Mouse (Mus musculus) thymus, adult 2 months (tissue): Measurements from ENCODE around the gene Csmd2. TPM values are rescaled to one million over a fixed set of nuclear protein-coding genes. Genes with fewer than 3 reads are reported as not detected.

Experiments used
- DNase-seq: peaks from one replicate; pipeline ENCODE4 v3.0.0; 2021
- H3K27ac ChIP-seq: fragments of 200-500 bp; 2 replicates; pipeline ENCODE4 v1.5.1; 2012; ENCODE audit warnings: low read length, control low read depth; ENCODE audit not compliant: control insufficient read depth, insufficient read depth
- H3K27me3 ChIP-seq: fragments of 200-500 bp; 2 replicates; pipeline ENCODE4 v1.6.1; 2012; ENCODE audit warnings: mild to moderate bottlenecking, low read length, moderate library complexity, mixed read lengths; ENCODE audit not compliant: control insufficient read depth, insufficient read depth
- H3K36me3 ChIP-seq: fragments of 200-500 bp; 2 replicates; pipeline ENCODE4 v1.6.1; 2012; ENCODE audit warnings: mild to moderate bottlenecking, low read length, moderate library complexity; ENCODE audit not compliant: control insufficient read depth, insufficient read depth
- H3K4me1 ChIP-seq: fragments of 200-500 bp; replicated peaks from 2 replicates; pipeline ENCODE4 v1.6.1; 2012; ENCODE audit warnings: low read length; ENCODE audit not compliant: control insufficient read depth, insufficient read depth
- H3K4me3 ChIP-seq: fragments of 200-500 bp; 2 replicates; pipeline ENCODE4 v1.5.1; 2012; ENCODE audit warnings: mild to moderate bottlenecking, low read length, control low read depth, moderate library complexity; ENCODE audit not compliant: control insufficient read depth, insufficient read depth
- CTCF ChIP-seq: fragments of 200-500 bp; IDR thresholded peaks from 2 replicates; pipeline ENCODE4 v1.5.1; 2012; ENCODE audit warnings: mild to moderate bottlenecking, control low read depth, low read length, moderate library complexity, borderline replicate concordance; ENCODE audit not compliant: control insufficient read depth, poor library complexity, insufficient read depth; ENCODE audit errors: extremely low read depth
- POLR2A ChIP-seq: fragments of 200-500 bp; IDR thresholded peaks from 2 replicates; pipeline ENCODE4 v1.6.1; 2012; ENCODE audit warnings: mild to moderate bottlenecking, low read length, control low read depth, moderate library complexity; ENCODE audit not compliant: control insufficient read depth, poor library complexity, insufficient read depth; ENCODE audit errors: extremely low read depth
- WGBS: fragments of 180-500 bp; shearing (Covaris S2); methylation state at CpG from one replicate; pipeline ENCODE4 v1.1.7; 2018; 5-methylcytosine and 5-hydroxymethylcytosine counted together
- polyA plus RNA-seq: library from polyadenylated mRNA; depleted of rRNA; stranded (reverse); fragments of >200 nt; gene quantifications from 2 replicates; pipeline ENCODE4 v1.2.3, GENCODE M21; 2012

The Csmd2 gene
- polyA plus RNA-seq, 1 experiment = 0.50 TPM

GRCm38 (mm10) chr4:128085096-128085495 is 97.4 kb downstream of the Csmd2 start:
- no peak for DNase-seq
- Histone ChIP-seq H3K36me3 (no peaks in the 10 kb centered on the region), H3K27ac (no peak overlapping the region), H3K27me3 (no peaks in the 10 kb centered on the region), H3K4me1 (no peaks in the 10 kb centered on the region), H3K4me3 (no peak overlapping the region)
- WGBS = 61% methylated on average over 8 of the region's 8 CpGs
- TF ChIP-seq CTCF (no peak), POLR2A (no peak)

- Histone ChIP-seq H3K4me1 (no peaks in the 10 kb centered on the region), H3K36me3 (no peaks in the 10 kb centered on the region), H3K27me3 (no peaks in the 10 kb centered on the region), H3K4me3 (no peak overlapping the region), H3K27ac (no peak overlapping the region)
- TF ChIP-seq CTCF (no peak), POLR2A (no peak)
- no peak for DNase-seq
- 84% methylated on average over 5 of the region's 5 CpGs for WGBS
Measured at GRCm38 (mm10) chr4:128087147-128087606, 99.5 kb downstream of the Csmd2 start.

- Histone ChIP-seq H3K27me3 (no peaks in the 10 kb centered on the region), H3K36me3 (no peaks in the 10 kb centered on the region), H3K4me1 (no peaks in the 10 kb centered on the region), H3K4me3 (no peak overlapping the region), H3K27ac (no peak overlapping the region)
- 57% methylated on average over 3 of the region's 3 CpGs for WGBS
- no peak for DNase-seq
- TF ChIP-seq CTCF (no peak), POLR2A (no peak)
Measured at GRCm38 (mm10) chr4:128087704-128088103, 100.0 kb downstream of the Csmd2 start.

GRCm38 (mm10) chr4:128088264-128088663 is 100.6 kb downstream of the Csmd2 start:
- WGBS = 92% methylated on average over 3 of the region's 3 CpGs
- no peak for TF ChIP-seq CTCF
- no peak for TF ChIP-seq POLR2A
- no peaks in the 10 kb centered on the region for H3K27me3 ChIP-seq
- DNase-seq = no peak
- no peaks in the 10 kb centered on the region for H3K36me3 ChIP-seq
- no peaks in the 10 kb centered on the region for H3K4me1 ChIP-seq
- H3K4me3 ChIP-seq = no peak overlapping the region
- H3K27ac ChIP-seq = no peak overlapping the region

- 88% methylated on average over 3 of the region's 3 CpGs for WGBS
- Histone ChIP-seq H3K4me3 (no peak overlapping the region), H3K4me1 (no peaks in the 10 kb centered on the region), H3K27ac (no peak overlapping the region), H3K27me3 (no peaks in the 10 kb centered on the region), H3K36me3 (no peaks in the 10 kb centered on the region)
- DNase-seq = no peak
- TF ChIP-seq POLR2A = no peak
- no peak for TF ChIP-seq CTCF
Measured at GRCm38 (mm10) chr4:128091938-128092337, 104.3 kb downstream of the Csmd2 start.

DNA sequence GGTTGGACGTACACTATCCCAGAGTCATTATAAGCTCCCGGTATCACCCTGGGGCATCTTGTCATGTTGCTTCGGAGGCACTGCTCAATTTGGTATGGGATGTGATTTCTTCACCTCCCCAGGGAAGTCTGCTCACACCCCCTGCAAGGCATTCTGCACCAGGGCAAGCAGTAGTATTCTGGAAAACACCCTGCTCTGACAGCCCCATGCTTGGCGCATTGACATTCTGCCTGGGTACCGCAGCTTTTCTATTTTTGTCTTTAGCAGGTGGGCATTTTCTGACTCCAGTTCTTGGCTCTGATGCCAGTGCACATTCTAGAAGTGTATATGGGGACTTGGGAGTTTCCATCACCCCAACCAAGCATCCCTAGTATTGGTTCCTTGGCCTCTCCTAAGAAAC is 111.9 kb downstream of the Csmd2 start:
- DNase-seq = no peak
- no peaks in the 10 kb centered on the region for H3K27me3 ChIP-seq
- TF ChIP-seq POLR2A = no peak
- no peak for TF ChIP-seq CTCF
- WGBS = 97% methylated on average over 5 of the region's 5 CpGs
- no peaks in the 10 kb centered on the region for H3K4me1 ChIP-seq
- no peak overlapping the region for H3K27ac ChIP-seq
- H3K36me3 ChIP-seq = no peaks in the 10 kb centered on the region
- H3K4me3 ChIP-seq = no peak overlapping the region

GRCm38 (mm10) chr4:128100541-128100940 is 112.9 kb downstream of the Csmd2 start:
- no peak overlapping the region for H3K27ac ChIP-seq
- no peaks in the 10 kb centered on the region for H3K36me3 ChIP-seq
- 85% methylated on average over 5 of the region's 5 CpGs for WGBS
- no peak overlapping the region for H3K4me3 ChIP-seq
- H3K27me3 ChIP-seq = no peaks in the 10 kb centered on the region
- TF ChIP-seq CTCF (no peak), POLR2A (no peak)
- DNase-seq = no peak
- no peaks in the 10 kb centered on the region for H3K4me1 ChIP-seq
